Mouse (Mus musculus) megakaryocyte-erythroid progenitor cell, adult 5-6 weeks (primary cell): ENCODE measurements around the gene Itgae. TPM values are rescaled to one million over a fixed set of nuclear protein-coding genes. Genes with fewer than 3 reads are reported as not detected.

Experiments used
- ATAC-seq: replicated peaks from 2 replicates; pipeline ENCODE4 v1.8.0; 2016; ENCODE audit warnings: mild to moderate bottlenecking, inconsistent platforms; ENCODE audit not compliant: severe bottlenecking, poor library complexity, low FRiP score, low TSS enrichment
- total RNA-seq, 2 experiments: library from RNA; stranded (forward) in 1 of 2; stranded (reverse) in 1 of 2; fragments of 200-1000, 215-1000 nt in 1 of 2; fragments of >200 nt in 1 of 2; fragmentation: Nextera tagmentation in 1 of 2; gene quantifications; 2 replicates each; pipeline ENCODE4 v1.2.3; 2014 to 2017

Gene Itgae
- total RNA-seq (2014; fragmentation: Nextera tagmentation) (0.17 and 0.20 TPM in 2 replicates), total RNA-seq (2017) (not detected in 2 replicates)

DNA sequence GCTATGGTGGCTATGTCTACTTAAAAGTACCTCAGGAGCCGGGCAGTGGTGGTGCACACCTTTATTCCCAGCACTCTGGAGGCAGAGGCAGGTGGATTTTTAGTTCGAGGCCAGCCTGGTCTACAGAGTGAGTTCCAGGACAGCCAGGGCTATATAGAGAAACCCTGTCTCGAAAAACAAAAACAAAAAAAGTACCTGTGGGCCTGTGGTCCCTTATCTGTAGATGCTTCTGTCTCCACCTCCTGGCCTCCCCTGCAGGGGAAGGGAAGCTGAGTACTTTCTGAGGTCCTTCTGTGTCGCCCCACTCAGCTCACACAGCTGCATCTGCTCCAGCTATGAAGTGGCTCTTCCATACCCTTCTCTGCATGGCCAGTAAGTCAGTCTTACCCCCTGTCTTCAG lies at the start of gene Itgae:
Gene Itgae, plus strand, starts transcription at position 301 of the 400 bp plus-strand sequence.
- no peak for ATAC-seq

DNA sequence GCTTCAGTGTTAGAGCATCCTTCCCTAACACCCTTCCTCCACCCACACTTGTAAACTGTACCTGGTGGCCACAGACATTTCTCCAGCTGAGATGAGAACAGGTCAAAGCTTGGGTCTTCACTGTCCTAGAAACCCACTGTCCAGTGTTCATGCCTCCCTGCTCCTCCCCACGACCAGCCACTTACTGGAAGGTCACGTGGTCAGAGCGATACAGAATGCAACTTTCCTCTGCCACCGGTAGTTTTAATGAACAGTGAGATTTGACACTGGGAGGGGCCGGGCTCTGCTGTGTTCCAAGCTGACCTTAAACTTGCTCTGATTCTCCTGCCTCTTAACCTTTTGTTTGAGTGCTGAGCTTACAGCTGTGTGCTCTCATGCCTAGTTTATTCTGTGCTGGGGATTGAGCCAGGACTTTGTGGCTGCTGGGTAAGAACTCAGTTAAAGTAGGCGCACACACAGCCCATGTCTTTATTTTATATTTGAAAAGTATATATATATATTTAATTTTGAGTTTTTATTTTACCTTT lies 46.1 kb upstream of the Itgae start:
- ATAC-seq, result no peak

DNA sequence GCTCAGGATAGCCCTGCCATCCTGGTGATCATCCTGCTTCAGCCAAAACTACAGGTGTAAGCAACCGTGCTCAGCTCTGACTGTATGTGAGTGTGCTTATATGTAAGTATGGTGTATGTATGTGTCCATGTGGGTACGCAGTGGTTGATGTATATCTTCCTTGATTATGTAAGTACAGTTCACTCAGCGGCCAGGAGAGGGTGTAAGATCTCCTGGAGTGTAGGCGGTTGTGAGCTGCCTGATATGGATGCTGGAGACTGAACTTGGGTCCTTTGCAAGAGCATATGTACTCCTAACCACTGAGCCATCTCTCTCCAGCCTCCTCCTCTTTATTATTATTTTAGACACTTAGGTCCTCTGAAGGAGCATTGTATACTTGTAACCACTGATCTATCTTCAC lies 45.6 kb upstream of the Itgae start:
- 0 out of 2 replicates have a peak, but pooled peaks have one; percentile 32 for ATAC-seq

DNA sequence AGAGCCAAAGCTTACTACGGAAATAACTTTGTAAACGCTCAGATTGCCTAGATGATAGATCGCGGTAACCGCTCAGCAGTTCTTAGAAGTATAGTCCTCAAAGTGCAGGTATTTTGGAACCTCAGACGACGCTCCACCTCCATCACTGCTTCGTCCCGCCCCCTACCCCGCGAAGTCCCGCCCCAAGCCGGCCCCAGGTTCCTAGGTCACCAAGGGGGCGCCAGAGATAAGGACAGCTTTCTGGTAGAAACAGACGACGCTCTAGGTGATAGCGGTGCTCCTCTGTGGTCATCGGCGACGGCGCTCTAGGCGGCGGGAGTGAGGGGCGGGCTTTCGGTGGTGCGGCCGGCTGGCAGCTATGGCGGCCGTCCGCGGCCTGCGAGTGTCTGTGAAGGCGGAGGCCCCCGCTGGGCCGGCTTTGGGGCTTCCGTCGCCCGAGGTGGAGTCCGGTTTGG lies 42.8 kb upstream of the Itgae start, which contains the start of gene Ncbp3:
Gene Ncbp3, plus strand, starts transcription at position 242 of the 455 bp plus-strand sequence.
- peak; percentile 93 for ATAC-seq

DNA sequence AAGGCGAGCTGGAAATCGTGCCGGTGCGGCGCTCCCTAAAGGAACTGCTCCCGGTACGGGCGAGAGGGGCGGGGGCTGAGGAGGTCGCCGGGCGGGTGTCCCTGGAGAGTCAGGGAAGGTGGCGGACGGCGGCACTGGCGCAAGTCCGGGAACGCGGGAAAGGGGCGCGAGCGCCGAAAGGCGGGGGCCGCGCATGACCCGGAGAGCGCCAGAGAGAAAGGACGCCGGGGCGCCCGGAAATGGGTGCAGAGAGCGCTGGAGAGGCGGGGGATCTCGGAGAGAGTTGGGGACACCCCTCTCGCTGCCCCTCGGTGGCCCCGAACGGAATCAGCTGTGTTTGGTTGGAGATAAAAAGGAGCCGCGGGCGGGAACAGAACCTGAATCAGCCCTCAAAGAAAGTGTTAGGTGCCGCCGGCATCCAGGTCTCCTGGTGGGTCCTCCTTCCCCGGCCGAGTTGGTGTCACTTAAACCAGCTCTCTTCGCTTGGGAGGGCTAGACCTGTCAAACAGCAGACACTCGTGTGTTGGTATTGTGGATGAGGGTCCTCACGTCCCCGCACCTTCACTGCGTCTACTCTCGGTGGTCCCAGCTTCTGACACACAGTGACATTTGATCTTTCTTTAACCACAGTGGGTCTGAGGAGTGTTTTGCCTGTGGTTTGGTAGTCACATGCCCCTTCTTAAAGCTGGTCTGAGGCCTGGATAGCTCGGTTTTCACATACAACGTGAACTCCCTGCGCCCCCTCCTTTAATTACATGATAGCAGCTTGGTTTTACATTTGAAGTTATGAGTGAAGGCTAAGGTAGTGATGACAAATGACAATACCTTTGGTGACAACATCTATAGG lies 42.1 kb upstream of the Itgae start:
- peak; percentile 54 for ATAC-seq

DNA sequence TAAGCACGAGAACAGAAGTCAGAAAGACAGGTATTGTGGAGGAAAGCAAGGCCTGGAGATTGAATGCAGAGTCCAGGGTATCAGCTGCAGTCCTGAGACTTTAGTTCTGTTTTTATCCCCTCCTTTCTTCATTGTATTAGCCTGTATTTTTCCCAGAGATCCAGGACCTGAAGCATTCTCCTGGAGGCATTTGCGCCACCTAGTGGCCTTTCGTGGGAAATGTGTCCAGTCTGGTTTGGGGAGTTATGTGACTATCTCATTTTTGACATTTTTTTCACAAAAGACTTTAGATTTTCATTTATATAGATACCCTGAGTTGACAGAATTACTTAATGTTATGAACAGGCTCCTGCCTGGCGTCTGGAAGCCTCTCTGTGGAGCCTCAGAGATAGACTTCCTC lies 41.0 kb upstream of the Itgae start:
- 0 out of 2 replicates have a peak, but pooled peaks have one; percentile 42 for ATAC-seq

DNA sequence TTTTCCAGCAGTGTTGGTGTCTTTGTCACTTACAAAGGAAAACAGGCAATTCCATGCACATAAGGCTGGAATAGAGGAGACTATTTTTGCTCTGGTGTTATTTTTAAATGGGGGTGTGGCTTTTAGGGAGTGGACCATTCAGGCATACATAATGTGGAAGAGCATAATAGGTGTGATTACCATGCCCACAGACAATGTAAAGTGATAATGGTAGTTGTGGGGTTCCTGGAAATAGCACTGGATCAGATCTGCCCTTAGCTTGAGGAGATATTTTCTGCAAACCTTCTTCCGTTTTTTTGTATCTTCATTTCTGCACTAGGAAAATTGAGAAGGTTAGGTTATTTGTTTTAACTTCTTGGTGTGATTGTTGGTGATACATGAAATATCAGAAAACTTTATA lies 37.6 kb upstream of the Itgae start:
- ATAC-seq, result no peak

DNA sequence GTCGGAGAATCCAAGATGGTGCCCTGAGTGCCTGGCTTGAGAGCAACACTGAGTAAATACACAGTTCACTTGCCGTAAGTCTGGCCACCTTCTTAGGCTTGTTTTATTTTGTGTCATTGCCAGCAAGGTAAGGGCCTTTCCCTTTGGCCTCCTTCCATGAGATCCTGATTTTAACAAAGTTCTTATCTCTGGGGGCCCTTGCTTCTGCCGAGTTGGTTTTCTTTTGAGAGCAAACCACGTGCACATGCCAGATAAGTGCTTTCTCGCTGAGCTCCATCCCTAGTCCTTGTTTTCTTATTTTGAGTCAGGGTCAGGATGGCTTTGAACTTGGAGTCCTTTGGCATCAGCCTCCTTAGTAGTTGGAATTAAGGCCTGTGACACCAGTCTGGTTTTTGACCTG lies 32.7 kb upstream of the Itgae start:
- ATAC-seq, result peak; percentile 48; the same call in 1 of the 2 replicates

DNA sequence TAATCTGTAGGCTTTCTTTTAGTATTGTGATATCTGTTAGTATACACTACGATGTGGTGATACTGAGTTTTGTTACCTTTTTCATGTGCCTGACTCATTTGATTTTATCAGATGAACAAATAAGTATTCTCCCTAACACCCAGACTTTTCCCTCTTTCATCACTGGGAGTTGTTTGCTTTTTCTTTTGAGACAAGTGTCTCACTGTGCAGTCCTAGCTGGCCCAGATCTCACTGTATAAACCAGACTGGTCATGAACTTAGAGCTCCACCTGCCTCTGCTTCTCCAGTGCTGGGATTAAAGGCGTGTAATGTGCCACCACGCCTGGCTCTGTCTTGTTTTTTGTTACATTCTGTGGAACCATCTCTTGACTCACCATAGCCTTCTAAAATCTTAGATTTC lies 30.8 kb upstream of the Itgae start:
- ATAC-seq, result no peak

DNA sequence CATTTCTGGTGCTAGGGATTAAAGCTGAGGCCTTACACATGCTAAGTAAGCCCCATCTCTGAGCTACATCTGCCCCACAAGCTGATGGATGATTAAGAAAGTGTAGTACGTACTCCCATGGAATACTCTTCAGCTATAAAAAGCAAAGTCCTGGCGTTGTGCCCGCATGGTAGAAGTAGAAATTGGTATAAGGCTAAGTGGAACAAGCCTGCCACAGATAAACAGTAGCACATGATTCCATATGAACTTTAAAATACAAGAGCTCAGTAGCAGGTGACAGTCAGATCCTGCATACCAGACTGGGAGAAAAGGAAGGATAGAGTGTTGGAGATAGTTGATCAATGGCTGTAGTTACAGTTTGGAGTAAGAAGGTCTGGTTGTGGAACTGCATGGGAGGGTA lies 29.0 kb upstream of the Itgae start:
- ATAC-seq, result no peak

DNA sequence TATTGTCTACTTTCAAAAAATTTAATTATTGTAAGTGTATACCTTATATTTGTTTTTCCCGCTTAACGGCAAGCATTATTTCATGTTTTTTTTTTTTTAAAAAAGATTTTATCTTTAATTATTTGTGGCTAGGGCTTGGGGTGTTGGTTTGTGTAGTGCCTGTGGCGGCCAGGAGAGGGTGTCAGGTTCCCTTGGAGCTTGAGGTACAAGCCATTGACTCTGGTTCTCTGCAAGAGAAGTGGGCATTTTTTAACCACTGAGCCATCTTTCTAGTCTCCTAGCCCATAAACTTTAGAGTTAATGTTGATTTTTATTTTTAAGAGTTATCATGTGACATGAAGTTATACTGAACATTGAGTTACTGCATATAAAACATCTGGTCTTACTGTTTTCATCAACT lies 18.5 kb upstream of the Itgae start:
- peak; percentile 80 for ATAC-seq

DNA sequence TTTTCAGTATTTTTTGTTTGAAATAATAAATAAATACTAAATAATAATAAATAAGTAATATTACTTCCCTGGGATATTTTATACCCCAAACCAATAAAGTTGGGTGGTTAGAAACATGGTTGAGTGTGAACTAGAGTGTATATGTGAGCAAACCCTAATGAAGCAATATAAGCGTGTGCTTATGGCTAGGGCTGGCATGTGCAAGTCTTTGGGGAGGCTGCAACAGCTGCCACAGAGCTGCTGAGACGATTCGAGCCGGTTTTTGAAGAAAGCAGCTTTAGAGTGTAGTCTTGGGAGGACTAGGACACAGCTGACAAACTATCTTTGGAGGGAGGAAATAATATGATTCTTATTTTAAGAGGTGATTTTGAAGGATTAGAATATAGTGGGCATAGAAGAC lies 14.1 kb upstream of the Itgae start:
- ATAC-seq, result no peak

DNA sequence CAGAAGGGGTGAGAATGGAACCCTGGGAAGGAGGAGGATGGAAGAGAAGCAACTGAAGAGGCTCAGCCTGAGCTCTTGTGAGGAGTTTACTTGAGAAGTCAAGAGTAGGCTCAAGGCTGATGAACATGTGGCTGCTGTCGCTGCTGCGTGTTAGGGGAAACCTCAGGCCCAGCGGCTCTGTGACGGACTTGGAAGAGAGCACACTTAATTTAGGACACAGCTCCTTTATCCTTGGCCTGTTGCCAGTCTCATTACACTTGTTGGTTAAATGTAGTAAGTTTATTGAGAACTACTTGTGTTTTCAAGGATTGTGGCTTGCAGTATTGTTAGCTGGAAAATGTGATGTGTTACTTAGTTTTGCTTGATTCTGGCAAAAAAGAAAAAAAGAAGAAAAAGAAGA lies 13.7 kb upstream of the Itgae start:
- ATAC-seq, result no peak

DNA sequence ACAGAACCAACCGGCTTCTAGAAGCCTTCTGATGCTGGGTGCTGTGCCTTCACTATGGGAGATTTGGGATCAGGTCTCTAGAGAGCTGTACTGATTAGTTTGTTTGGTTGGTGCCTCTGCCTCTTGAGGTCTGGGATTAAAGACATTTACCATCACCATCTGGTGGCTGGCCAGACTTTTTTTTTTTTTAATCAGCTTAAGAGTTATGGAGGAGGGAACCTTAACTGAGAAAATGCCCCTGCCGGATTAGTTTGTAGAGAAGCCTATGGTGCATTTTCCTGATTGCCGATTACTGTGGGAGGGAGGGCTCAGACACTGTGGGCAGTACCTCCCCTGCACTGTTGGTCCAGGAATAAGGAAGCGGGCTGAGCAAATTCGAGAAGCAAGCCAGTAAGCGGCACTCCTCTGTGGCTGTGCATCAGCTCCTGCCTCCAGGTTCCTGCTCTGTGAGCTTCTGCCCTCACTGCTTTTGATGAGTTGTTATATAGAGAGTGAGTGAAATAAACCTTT lies 13.1 kb upstream of the Itgae start:
- no peak for ATAC-seq

DNA sequence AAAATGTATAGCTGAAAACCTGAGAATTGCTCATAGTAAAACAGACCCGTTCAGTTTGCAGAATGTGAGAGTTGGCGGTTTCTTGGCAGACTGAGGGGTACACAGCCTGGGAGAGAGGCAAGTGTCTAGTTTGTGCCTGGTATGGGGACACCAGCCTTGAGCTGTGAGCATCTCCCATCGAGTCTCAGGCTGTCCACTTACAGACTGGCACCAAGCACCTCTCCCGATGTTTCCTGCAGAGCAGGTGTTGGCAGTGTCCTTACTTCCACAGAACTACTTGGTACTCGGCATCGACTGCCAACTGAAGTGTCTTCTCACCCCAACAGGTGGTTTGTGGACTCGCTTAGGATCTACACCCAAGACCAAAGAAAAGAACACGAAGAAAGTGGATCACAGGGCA lies 11.8 kb upstream of the Itgae start:
- no peak for ATAC-seq

DNA sequence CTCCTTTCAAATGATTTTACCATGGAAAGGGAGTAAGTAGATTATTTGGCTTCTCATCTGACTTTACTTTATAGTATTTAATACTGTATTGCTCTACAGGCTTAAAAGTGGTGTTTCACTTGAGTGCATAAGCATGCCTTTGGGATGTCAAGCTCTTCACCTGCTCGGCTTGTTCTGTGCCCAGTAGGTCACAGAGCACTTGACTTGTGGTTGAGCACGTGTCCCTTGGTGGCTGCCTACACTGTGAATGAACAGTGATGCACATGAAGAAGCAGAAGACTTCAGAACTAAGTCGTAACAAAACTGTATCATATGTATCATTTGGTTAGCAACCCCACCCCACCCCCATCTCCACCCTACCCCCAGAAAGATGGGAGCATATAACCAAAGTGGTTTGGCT lies 10.1 kb upstream of the Itgae start:
- no peak for ATAC-seq

DNA sequence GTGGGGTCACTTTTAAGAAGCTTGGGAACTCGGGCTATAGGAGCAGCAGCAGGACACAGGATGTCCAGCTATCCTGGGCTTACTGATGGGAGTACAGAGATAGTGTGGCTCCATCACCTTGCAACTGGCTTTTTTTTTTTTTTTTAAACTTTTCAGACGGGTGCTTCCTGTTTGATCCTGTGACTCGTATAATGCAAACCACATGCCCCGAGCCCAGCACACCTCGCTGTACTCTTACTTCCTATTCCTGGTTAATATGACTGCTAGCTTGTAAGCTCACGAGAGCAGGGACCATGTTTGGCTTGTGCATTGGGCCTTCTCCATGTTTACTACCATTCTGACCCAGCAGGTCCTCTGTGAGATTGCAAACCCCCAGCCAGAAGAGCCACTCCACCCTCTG lies 6.1 kb upstream of the Itgae start:
- ATAC-seq, result no peak

DNA sequence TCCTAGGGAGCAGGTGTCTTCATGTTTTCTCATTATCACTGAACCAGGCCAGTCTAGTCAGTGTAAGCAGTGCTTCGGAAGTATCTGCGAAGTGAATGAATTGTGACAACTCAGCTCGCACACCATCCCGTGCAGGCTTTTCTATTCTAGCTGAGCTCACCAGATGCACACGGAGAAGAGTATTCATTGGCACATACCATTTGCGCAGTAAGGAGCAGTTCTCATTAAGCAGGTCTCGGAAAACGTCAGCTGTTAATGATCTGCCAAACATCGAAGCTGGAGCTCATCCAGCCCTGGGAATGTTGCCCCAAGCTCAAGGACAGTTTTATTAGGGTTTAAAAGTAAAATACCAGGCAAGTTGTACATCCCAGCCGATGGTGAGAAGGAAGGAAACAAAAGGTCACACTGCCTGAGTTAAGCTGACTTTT lies 5.6 kb upstream of the Itgae start:
- ATAC-seq, result no peak

DNA sequence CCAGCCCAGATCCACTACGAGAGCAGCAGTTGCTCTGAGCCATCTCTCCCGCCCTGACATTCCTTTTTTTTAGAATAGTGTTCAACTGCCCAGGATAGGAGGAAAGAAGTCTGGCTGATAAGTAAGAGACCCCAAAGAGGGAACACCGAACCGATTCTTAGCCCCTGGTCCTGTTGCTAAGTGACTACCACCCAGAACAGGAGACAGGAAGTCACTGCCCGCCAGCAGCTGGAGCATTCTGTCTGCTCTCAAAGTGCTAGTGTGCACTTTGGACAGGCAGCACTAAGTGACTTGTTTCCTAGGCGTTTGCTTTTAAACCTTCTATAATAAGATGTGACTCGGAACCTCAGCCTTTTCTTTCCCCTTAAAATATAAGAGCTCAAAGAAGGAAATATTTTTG lies 5.0 kb upstream of the Itgae start:
- no peak for ATAC-seq

DNA sequence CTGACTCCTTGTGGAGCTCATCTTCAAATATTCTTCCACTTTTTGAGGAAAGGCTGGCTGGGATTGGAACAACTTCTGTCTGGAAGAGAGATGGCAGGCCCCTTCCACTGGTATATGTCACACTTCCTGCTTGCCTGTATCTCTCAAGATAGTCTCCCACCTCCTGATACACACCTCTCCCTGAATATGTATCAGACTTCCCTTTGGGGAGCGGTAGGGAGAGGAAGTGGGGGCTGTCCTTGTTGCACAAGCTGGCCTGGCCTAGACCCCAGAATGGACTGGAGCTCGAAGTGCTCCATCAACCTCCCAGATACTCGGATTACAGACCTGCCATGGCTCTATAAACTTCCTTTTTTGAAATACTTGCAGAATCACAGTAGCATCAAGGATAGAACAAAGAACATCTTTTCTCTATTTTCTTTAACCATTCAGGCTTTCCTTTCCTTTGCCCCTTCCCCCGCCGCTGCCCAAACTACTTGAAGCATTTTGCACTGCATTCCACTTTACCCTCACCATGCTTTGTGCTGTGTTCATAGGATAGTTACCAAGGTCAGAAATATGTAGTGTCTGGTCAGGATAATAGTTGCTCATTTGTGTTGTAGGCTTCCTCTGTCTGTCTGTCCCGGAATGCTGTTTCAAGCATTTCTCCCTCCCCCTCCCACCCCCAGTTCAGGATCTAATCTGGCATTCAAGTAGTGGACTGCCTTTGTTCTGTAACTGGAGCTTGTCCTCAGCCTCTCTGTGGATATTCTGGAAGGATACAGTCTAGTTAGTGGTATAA lies 2.5 kb upstream of the Itgae start:
- no peak for ATAC-seq
